ENCODE assay signal across 10 mouse cellular contexts in the genomic region with DNA sequence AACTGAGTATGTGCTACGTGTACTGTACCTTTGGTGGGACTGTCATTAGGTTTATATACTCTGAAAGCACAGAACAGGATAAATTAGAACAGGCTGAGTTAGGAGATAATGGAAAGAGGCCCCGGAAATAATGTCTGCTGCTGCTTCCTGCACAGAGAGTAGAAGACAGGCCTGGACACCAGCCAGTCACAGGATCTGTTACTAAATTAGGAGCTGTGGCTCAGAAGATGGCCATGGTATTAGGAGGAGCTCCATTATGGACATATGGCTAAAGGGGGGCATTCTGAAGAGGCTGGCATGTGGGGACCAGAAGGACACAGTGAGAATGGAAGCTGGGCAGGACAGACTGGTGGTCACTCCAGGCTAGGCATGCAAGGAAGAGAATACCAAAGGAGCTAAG. TPM values are rescaled to one million over a fixed set of nuclear protein-coding genes. Genes with fewer than 3 reads are reported as not detected.
A peak's percentile ranks its signal among the peaks of the same experiment; 100 is the strongest.
DNase-seq lines count a peak whose midpoint lies in the region; ATAC-seq and TF ChIP-seq lines count a peak whose summit lies in the region.
"Had no signal": no experiment of that assay in that cellular context is flagged by ENCODE, and none has a peak within 500 bp of the region (broad histone marks: within the 10 kb centered on the region; RNA-seq: fewer than 3 reads in every experiment).

No protein-coding gene starts in this region.

- TF ChIP-seq CTCF in lung, embryonic 14.5 days (IDR thresholded peaks at IDR 0.05; ENCODE audit: low read depth): no peak

- H3K4me2 ChIP-seq in lung, embryonic 14.5 days: no peak overlapping the region
- H3K4me2 ChIP-seq in forebrain, embryonic 12.5 days: no peak overlapping the region
- H3K4me2 ChIP-seq: midbrain, embryonic 15.5 days had no signal

- no peaks in the 10 kb centered on the region for H3K27me3 ChIP-seq in lung, embryonic 14.5 days (ENCODE audit: insufficient read depth, low read length)
- H3K27me3 ChIP-seq in limb, embryonic 10.5 days (ENCODE audit: low read depth, poor library complexity, severe bottlenecking): no peaks in the 10 kb centered on the region
- no peaks in the 10 kb centered on the region for H3K27me3 ChIP-seq in forebrain, embryonic 12.5 days
- H3K27me3 ChIP-seq: midbrain, embryonic 15.5 days had no signal

- H3K27ac ChIP-seq in lung, embryonic 14.5 days (ENCODE audit: low read depth): no peak overlapping the region
- no peak overlapping the region for H3K27ac ChIP-seq in limb, embryonic 10.5 days
- H3K27ac ChIP-seq in forebrain, embryonic 12.5 days: no peak overlapping the region
- H3K27ac ChIP-seq: midbrain, embryonic 15.5 days had no signal

- WGBS in lung, embryonic 14.5 days: 58% methylated on average over 2 of the region's 2 CpGs
- WGBS in limb, embryonic 10.5 days: 90% methylated on average over 2 of the region's 2 CpGs
- 92% methylated on average over 2 of the region's 2 CpGs for WGBS in forebrain, embryonic 12.5 days

- no peak overlapping the region for H3K4me3 ChIP-seq in lung, embryonic 14.5 days (ENCODE audit: low read depth, low read length)
- no peak overlapping the region for H3K4me3 ChIP-seq in limb, embryonic 10.5 days
- no peak overlapping the region for H3K4me3 ChIP-seq in forebrain, embryonic 12.5 days (replicated peaks)
- H3K4me3 ChIP-seq: midbrain, embryonic 15.5 days had no signal

- peaks cover 30% of the 10 kb centered on the region for H3K36me3 ChIP-seq in lung, embryonic 14.5 days (ENCODE audit: insufficient read depth)
- peaks cover 78% of the 10 kb centered on the region for H3K36me3 ChIP-seq in limb, embryonic 10.5 days
- H3K36me3 ChIP-seq in forebrain, embryonic 12.5 days (replicated peaks): peaks cover 27% of the 10 kb centered on the region

- H3K9me3 ChIP-seq in lung, embryonic 14.5 days (ENCODE audit: low read depth, low read length): no peaks in the 10 kb centered on the region
- H3K9me3 ChIP-seq in limb, embryonic 10.5 days (replicated peaks): no peaks in the 10 kb centered on the region
- H3K9me3 ChIP-seq in forebrain, embryonic 12.5 days: no peaks in the 10 kb centered on the region
- H3K9me3 ChIP-seq: midbrain, embryonic 15.5 days had no signal

- H3K4me1 ChIP-seq in lung, embryonic 14.5 days (ENCODE audit: insufficient read depth): peaks cover 10% of the 10 kb centered on the region
- no peaks in the 10 kb centered on the region for H3K4me1 ChIP-seq in limb, embryonic 10.5 days
- peaks cover 9% of the 10 kb centered on the region; the same call in 1 of the 2 replicates for H3K4me1 ChIP-seq in forebrain, embryonic 12.5 days

- no peak overlapping the region for H3K9ac ChIP-seq in lung, embryonic 14.5 days
- H3K9ac ChIP-seq in forebrain, embryonic 12.5 days: no peak overlapping the region
- H3K9ac ChIP-seq: midbrain, embryonic 15.5 days had no signal

- no peak for ATAC-seq in lung, embryonic 14.5 days (ENCODE audit: insufficient read depth)
- peak; percentile 25 for ATAC-seq in inflammation-experienced regulatory T-cells, adult 6 months
- ATAC-seq in forebrain, embryonic 12.5 days (ENCODE audit: low FRiP score): no peak
- ATAC-seq: midbrain, embryonic 15.5 days had no signal

- peak; percentile 15 to 29 for DNase-seq in adrenal gland, postnatal 36 days
- DNase-seq in adrenal gland, postnatal 25 days: no peak
- peak; percentile 35 for DNase-seq in lung, embryonic 14.5 days
- DNase-seq in lung, postnatal 25 days (ENCODE audit: low spot score): no peak
- peak; percentile 77 to 90 for DNase-seq in cerebellum, postnatal 25 days
- DNase-seq in limb, embryonic 10.5 days (ENCODE audit: low spot score): no peak
- DNase-seq: B cell, adult 2 months had no signal

RNA-seq across cellular contexts. Expression of gene Camsap1, which starts 12.7 kb away (rescaled TPM):
- total RNA-seq in adrenal gland, postnatal 36 days (2021): 10 to 100 TPM; 38.3 to 49.3 TPM
- 30.2 and 37.1 TPM in 2 replicates for total RNA-seq in adrenal gland, postnatal 25 days (2021)
- 27.8 and 31.9 TPM in 2 replicates for polyA plus RNA-seq in lung, embryonic 14.5 days (2014; fragmentation: Nextera tagmentation; extraction: Ambion mirVana)
- 10 to 100 TPM in 1 of 3 experiments, 1 to 10 TPM in 2; 7.0 to 13.6 (median 8.6) TPM for polyA plus RNA-seq in inflammation-experienced regulatory T-cells, adult 6 months (2017; shearing (Covaris generic))
- polyA plus RNA-seq in limb, embryonic 10.5 days (2016; fragmentation: Nextera tagmentation; extraction: Ambion mirVana): 30.5 and 34.7 TPM in 2 replicates
- polyA plus RNA-seq in forebrain, embryonic 12.5 days (2016; fragmentation: Nextera tagmentation; extraction: Ambion mirVana): 71.7 and 80.5 TPM in 2 replicates

RNA-seq across cellular contexts. Expression of gene Ubac1, which starts 51.1 kb away (rescaled TPM):
- 10 to 100 TPM; 38.1 to 38.8 TPM for total RNA-seq in adrenal gland, postnatal 36 days (2021)
- total RNA-seq in adrenal gland, postnatal 25 days (2021): 36.5 and 40.0 TPM in 2 replicates
- 72.6 and 80.8 TPM in 2 replicates for polyA plus RNA-seq in lung, embryonic 14.5 days (2014; fragmentation: Nextera tagmentation; extraction: Ambion mirVana)
- polyA plus RNA-seq in inflammation-experienced regulatory T-cells, adult 6 months (2017; shearing (Covaris generic)): 10 to 100 TPM; 14.1 to 17.2 (median 16.0) TPM
- 95.5 and 95.6 TPM in 2 replicates for polyA plus RNA-seq in limb, embryonic 10.5 days (2016; fragmentation: Nextera tagmentation; extraction: Ambion mirVana)
- polyA plus RNA-seq in forebrain, embryonic 12.5 days (2016; fragmentation: Nextera tagmentation; extraction: Ambion mirVana): 86.7 and 88.6 TPM in 2 replicates

Comparison
In these comparisons a context has a peak if more than half of its experiments do, and no peak if none do; other contexts are left out.
1. DNase-seq: peak in adrenal gland, postnatal 36 days (2 of 2), lung, embryonic 14.5 days (single experiment) and cerebellum, postnatal 25 days (2 of 2); none in adrenal gland, postnatal 25 days (single experiment), lung, postnatal 25 days (single experiment) and limb, embryonic 10.5 days (single experiment).